Mouse (Mus musculus) bone marrow, adult 2 months (tissue): Measurements from ENCODE around the gene Grik3.

Source experiments
- CTCF ChIP-seq: fragments of 200-500 bp; IDR thresholded peaks from 2 replicates; pipeline ENCODE4 v1.5.1; 2011; ENCODE audit warnings: low read length, control low read depth; ENCODE audit not compliant: control insufficient read depth, insufficient read depth
- POLR2A ChIP-seq: fragments of 200-500 bp; IDR thresholded peaks from 2 replicates; pipeline ENCODE4 v1.6.1; 2011; ENCODE audit warnings: low read depth, mild to moderate bottlenecking, control low read depth, low read length, borderline replicate concordance; ENCODE audit not compliant: control insufficient read depth

DNA sequence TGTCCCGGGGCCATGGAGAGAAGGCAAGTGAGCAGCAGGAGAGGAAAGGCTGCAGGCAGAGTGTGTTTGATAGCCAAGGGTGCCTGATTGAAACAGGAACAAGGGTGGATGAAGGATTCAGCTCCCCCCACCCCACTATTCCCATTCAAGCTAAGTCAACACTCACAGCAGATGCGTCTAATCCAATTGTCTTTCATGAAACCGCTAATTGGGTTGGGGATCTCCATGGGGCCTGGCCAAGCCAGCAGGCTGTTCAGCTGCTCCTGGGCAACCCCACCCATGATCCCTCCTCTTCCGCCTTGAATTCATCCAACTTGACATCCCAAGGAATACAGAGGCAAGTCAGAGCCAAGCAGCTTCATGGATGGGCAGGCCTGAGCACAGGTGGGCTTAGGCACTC lies 246.3 kb downstream of the Grik3 start:
- no peak for TF ChIP-seq POLR2A
- TF ChIP-seq CTCF, result no peak
